Mouse (Mus musculus): ENCODE measurements around the gene Cercam.

DNA sequence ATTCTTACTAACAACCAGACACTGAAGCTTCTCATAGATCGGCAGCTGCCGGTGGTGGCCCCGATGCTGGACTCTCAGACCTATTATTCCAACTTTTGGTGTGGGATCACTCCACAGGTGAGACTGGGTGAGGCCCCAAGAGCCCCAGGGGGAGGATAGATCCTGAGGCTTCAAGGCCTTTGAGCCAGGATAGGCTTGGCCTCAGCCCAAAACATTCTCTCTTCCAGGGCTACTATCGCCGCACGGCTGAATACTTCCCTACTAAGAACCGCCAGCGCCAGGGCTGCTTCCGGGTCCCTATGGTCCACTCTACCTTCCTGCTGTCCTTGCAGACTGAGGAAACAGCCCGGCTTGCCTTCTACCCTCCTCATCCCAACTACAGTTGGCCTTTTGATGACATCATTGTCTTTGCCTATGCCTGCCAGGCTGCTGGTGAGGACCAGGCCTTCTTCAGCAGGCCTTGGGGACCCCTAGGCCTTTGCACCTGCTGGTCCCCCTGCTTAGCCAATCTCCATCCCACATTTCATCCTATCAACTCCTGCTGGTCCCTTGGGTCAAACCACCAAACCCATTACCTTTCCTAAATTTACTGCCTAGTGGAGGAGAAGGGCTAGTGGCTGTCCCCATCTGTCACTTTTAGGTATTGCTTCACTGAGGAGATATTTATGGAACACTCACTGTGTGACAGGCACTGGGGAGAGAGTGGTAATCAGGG lies 3.8 kb downstream of the Cercam start:
- TF ChIP-seq POLR2A (IDR thresholded peaks at IDR 0.05; ENCODE audit: insufficient read length, low read depth) (no peak), TCF3 (IDR thresholded peaks at IDR 0.05; ENCODE audit: insufficient read length, low read depth) (no peak), USF1 (IDR thresholded peaks at IDR 0.05; ENCODE audit: low read depth) (no peak), CEBPB (IDR thresholded peaks at IDR 0.05; ENCODE audit: insufficient read depth, poor library complexity, severe bottlenecking) (no peak), MAX (IDR thresholded peaks at IDR 0.05; ENCODE audit: low read depth) (no peak), MYOD1 (IDR thresholded peaks at IDR 0.05; ENCODE audit: control insufficient read depth in 1 of 3, insufficient read length in 2 of 3, low read depth in 2 of 3) (no peak), MYOG (IDR thresholded peaks at IDR 0.05; ENCODE audit: control insufficient read depth in 1 of 3, insufficient read depth in 1 of 3, insufficient read length in 2 of 3, low read depth in 2 of 3) (no peak), TCF12 (IDR thresholded peaks at IDR 0.05; ENCODE audit: insufficient read depth, poor library complexity, severe bottlenecking) (no peak), SRF (IDR thresholded peaks at IDR 0.05; ENCODE audit: control insufficient read depth, insufficient read length, low read depth) (no peak), POLR2AphosphoS2 (IDR thresholded peaks at IDR 0.05; ENCODE audit: insufficient read length, low read depth) (no peak), REST (IDR thresholded peaks at IDR 0.05; ENCODE audit: insufficient read depth, insufficient read length) (no peak)

Measured in myocyte (in vitro differentiated cells).